Mouse (Mus musculus) thymus, adult 2 months (tissue): ENCODE data around the gene Pax5. TPM values are rescaled to one million over a fixed set of nuclear protein-coding genes. Genes with fewer than 3 reads are reported as not detected.

Source experiments
- DNase-seq: peaks from one replicate; pipeline ENCODE4 v3.0.0; 2021
- H3K27ac ChIP-seq: fragments of 200-500 bp; 2 replicates; pipeline ENCODE4 v1.5.1; 2012; ENCODE audit warnings: low read length, control low read depth; ENCODE audit not compliant: control insufficient read depth, insufficient read depth
- H3K27me3 ChIP-seq: fragments of 200-500 bp; 2 replicates; pipeline ENCODE4 v1.6.1; 2012; ENCODE audit warnings: mild to moderate bottlenecking, low read length, moderate library complexity, mixed read lengths; ENCODE audit not compliant: control insufficient read depth, insufficient read depth
- H3K36me3 ChIP-seq: fragments of 200-500 bp; 2 replicates; pipeline ENCODE4 v1.6.1; 2012; ENCODE audit warnings: mild to moderate bottlenecking, low read length, moderate library complexity; ENCODE audit not compliant: control insufficient read depth, insufficient read depth
- H3K4me1 ChIP-seq: fragments of 200-500 bp; replicated peaks from 2 replicates; pipeline ENCODE4 v1.6.1; 2012; ENCODE audit warnings: low read length; ENCODE audit not compliant: control insufficient read depth, insufficient read depth
- H3K4me3 ChIP-seq: fragments of 200-500 bp; 2 replicates; pipeline ENCODE4 v1.5.1; 2012; ENCODE audit warnings: mild to moderate bottlenecking, low read length, control low read depth, moderate library complexity; ENCODE audit not compliant: control insufficient read depth, insufficient read depth
- CTCF ChIP-seq: fragments of 200-500 bp; IDR thresholded peaks from 2 replicates; pipeline ENCODE4 v1.5.1; 2012; ENCODE audit warnings: mild to moderate bottlenecking, control low read depth, low read length, moderate library complexity, borderline replicate concordance; ENCODE audit not compliant: control insufficient read depth, poor library complexity, insufficient read depth; ENCODE audit errors: extremely low read depth
- POLR2A ChIP-seq: fragments of 200-500 bp; IDR thresholded peaks from 2 replicates; pipeline ENCODE4 v1.6.1; 2012; ENCODE audit warnings: mild to moderate bottlenecking, low read length, control low read depth, moderate library complexity; ENCODE audit not compliant: control insufficient read depth, poor library complexity, insufficient read depth; ENCODE audit errors: extremely low read depth
- WGBS: fragments of 180-500 bp; shearing (Covaris S2); methylation state at CpG from one replicate; pipeline ENCODE4 v1.1.7; 2018; 5-methylcytosine and 5-hydroxymethylcytosine counted together
- polyA plus RNA-seq: library from polyadenylated mRNA; depleted of rRNA; stranded (reverse); fragments of >200 nt; gene quantifications from 2 replicates; pipeline ENCODE4 v1.2.3, GENCODE M21; 2012; rRNA removed

The Pax5 gene
- polyA plus RNA-seq, 1 experiment, result 2.7 TPM

- H3K4me3 ChIP-seq, result no peak overlapping the region
- DNase-seq, result no peak
- H3K27ac ChIP-seq, result no peak overlapping the region
- H3K4me1 ChIP-seq, result no peaks in the 10 kb centered on the region
- H3K27me3 ChIP-seq, result no peaks in the 10 kb centered on the region
- WGBS, result 73% methylated on average over 8 of the region's 8 CpGs
- no peak for TF ChIP-seq CTCF
- no peak for TF ChIP-seq POLR2A
- no peaks in the 10 kb centered on the region for H3K36me3 ChIP-seq
These were observed 221.6 kb downstream of the Pax5 start for GRCm38 (mm10) chr4:44488702-44489101.

GRCm38 (mm10) chr4:44488219-44488618, 222.1 kb downstream of the Pax5 start:
- no peak overlapping the region for H3K27ac ChIP-seq
- no peaks in the 10 kb centered on the region for H3K36me3 ChIP-seq
- no peak overlapping the region for H3K4me3 ChIP-seq
- no peak for DNase-seq
- WGBS, result 77% methylated on average over 8 of the region's 8 CpGs
- H3K27me3 ChIP-seq, result no peaks in the 10 kb centered on the region
- TF ChIP-seq POLR2A (no peak), CTCF (no peak)
- H3K4me1 ChIP-seq, result no peaks in the 10 kb centered on the region

GRCm38 (mm10) chr4:44482851-44483250, 227.4 kb downstream of the Pax5 start:
- H3K36me3 ChIP-seq, result no peaks in the 10 kb centered on the region
- H3K27me3 ChIP-seq, result no peaks in the 10 kb centered on the region
- H3K4me3 ChIP-seq, result no peak overlapping the region
- WGBS, result 90% methylated on average over 9 of the region's 9 CpGs
- no peak overlapping the region for H3K27ac ChIP-seq
- DNase-seq, result no peak
- no peaks in the 10 kb centered on the region for H3K4me1 ChIP-seq
- TF ChIP-seq CTCF, result no peak
- TF ChIP-seq POLR2A, result no peak

GRCm38 (mm10) chr4:44479755-44480154, 230.5 kb downstream of the Pax5 start:
- no peaks in the 10 kb centered on the region for H3K27me3 ChIP-seq
- 100% methylated on average over 1 of the region's 1 CpGs for WGBS
- no peaks in the 10 kb centered on the region for H3K4me1 ChIP-seq
- H3K27ac ChIP-seq, result no peak overlapping the region
- H3K4me3 ChIP-seq, result no peak overlapping the region
- no peaks in the 10 kb centered on the region for H3K36me3 ChIP-seq
- no peak for DNase-seq
- TF ChIP-seq POLR2A (no peak), CTCF (no peak)

Other genes with a start within 250 kb of the Pax5 start
- gene Zcchc7, start 45.4 kb upstream of the Pax5 start, polyA plus RNA-seq, result 13.3 and 17.4 TPM in 2 replicates